Mouse (Mus musculus) kidney, adult 9 months (tissue): ENCODE results near the gene Myh10.

Source experiments
- DNase-seq: peaks from one replicate; pipeline ENCODE4 v3.0.0; 2022

Myh10 gene

GRCm38 (mm10) chr11:68748121-68748520, 56.8 kb downstream of the Myh10 start:
- DNase-seq: no peak

DNA sequence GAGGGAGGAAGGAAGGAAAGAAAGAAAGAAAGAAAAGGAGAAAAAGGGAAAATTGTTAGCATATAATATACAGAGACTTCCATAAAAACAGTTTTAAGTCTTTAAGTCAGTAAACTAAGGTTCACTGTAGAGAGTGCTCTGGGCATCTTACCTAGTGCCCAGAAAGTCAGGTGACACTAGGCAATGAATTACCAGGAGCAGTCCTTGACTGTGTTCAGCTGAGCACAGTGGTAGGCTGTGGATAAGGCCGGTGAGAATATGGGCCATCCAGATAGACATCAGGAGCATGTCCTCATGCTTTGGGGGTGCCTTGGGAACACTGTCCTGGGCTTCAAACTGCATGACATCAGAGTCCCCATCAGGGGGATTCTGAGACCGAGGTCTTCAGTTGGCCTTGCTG, 58.8 kb downstream of the Myh10 start:
- peak; percentile 76 for DNase-seq

DNA sequence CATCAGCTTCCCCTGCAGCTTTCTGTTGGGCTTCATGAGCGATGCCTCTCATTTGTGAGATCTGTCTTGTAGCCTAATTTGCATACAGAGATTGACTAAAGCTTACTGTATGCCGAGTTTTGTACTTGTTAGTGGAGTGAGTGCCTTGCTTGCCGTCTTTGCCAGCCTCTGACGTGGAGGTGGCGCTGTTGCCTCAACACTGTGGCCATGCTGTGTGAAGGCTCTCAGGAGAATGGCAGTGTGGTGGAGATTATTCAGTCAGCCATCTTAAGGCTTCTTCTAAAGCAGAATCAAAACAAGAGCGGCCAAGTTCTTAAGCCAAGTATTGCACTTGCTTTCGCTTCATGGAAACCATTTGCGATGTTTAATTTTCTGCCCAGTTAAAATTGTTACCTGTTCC, 59.6 kb downstream of the Myh10 start:
- DNase-seq: peak; percentile 35

DNA sequence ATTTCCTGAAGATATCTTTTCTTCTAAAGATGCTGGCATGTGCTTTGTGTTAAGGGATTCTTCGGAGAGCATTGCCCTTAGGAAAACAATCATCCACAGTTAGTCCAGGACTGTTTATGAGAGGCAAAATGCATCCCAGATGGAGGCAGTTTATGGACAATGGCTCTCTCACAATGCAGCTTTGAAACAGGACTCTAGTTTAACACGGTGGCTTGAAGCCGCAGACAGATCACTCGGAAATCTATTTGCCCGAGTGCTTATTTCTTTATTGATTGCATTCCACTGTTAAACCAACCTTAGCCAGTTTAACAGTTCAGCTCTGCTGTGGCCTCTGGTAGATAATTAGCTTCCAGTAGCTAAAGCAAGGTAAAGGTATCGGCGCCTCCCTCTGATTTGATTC, 62.9 kb downstream of the Myh10 start:
- DNase-seq: peak; percentile 77

DNA sequence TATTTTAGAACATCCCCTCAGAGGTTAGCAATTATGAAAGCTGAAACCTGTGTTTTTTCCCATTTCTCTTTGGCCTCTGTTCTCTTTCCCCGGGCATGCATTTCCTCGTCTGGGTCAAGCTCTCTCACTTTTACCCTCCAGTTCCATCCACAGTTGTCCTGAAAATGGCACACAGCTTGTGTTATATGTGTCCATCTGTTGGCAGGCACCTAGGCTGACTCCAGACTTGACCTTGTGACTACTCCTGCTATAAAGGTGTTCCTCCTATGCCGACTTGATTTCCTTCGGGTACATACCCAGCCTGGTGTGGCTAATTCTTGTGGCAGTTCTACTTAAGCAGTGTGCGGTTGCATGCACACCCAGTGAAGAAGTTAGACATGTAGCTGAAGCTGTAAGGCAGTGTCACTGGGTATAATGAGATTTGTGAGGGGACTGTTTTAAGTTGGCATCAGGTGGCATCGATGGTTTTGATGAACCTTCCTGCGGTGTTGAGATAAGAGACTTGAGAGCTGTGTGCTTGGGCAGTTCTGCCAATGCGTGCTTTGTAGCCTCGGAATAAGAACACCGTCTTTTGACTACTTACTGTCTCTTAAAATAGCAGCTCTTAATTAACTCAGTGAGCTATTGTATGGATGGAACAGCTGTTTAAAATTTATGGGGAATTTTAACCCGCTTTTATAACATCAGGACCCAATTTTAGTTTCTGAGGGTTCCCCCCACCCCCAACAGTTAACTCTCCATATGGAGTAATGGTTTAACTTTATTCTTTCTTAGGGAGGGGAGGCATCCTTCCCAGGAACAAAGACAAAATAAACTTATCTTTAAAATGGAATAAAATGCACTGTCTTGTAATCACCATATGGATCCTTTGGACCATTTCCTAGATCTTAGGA, 65.3 kb downstream of the Myh10 start:
- no peak for DNase-seq

GRCm38 (mm10) chr11:68759691-68760090, 68.3 kb downstream of the Myh10 start:
- DNase-seq: no peak

DNA sequence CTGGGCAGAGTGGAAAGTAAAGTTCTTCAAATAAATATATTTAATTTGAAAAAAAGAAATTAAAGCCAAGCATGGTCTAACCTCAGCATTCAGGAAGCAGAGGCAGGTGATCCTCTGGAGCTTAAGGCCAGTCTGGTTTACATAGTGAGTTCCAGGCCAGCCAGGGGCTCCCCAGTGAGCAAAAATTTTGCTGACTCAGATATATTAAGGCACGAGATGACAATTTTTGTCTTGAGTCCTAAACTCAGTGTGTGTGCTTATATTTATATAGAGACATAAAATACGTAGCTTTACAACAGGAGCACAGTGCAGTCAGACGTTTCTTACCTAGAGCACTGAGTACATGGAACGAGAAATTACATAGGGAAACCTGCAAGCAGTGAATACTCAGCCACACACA, 69.8 kb downstream of the Myh10 start:
- DNase-seq: no peak

DNA sequence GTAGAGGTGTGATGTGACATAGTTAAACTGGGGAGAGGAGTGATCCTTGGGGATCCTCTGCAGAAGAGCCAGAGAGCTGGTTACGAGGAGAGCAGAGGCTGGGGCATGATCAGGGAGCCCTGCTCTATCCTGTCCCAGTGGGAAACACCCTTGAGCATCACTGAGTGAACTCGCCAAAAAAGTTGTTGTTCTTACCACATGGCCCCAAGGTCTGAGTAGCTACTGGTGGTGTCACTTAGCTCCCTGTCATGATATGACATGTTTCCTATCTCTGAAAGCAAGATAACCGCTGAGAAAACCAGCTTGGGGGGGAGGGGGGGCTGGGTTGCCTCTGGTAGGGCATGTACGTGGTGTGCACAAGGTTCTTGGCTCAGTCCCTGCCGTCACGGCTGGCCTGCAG, 70.3 kb downstream of the Myh10 start:
- DNase-seq: no peak

DNA sequence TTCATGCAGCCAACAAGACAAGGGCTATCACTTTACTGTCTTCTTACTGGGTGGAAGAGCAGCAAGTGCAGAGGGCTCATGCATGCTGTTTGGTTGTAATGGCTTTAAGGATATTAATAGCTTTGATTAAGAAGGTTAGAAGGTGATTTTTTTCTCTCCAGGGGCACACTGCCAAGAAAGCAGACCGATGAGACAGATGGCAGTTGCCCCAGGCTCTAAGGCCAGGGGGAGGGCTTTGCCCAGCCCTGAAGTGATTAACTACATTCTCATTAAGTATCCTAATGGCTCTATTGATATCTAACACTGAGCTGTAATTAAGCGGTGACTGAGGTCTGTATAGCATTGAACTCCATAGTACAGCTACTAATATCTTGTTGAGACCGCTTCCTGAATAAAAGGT, 73.3 kb downstream of the Myh10 start:
- DNase-seq: no peak

- DNase-seq: no peak
Measured at GRCm38 (mm10) chr11:68767762-68768542, 76.6 kb downstream of the Myh10 start.

- DNase-seq: no peak
Measured at GRCm38 (mm10) chr11:68769770-68770510, 78.6 kb downstream of the Myh10 start.

DNA sequence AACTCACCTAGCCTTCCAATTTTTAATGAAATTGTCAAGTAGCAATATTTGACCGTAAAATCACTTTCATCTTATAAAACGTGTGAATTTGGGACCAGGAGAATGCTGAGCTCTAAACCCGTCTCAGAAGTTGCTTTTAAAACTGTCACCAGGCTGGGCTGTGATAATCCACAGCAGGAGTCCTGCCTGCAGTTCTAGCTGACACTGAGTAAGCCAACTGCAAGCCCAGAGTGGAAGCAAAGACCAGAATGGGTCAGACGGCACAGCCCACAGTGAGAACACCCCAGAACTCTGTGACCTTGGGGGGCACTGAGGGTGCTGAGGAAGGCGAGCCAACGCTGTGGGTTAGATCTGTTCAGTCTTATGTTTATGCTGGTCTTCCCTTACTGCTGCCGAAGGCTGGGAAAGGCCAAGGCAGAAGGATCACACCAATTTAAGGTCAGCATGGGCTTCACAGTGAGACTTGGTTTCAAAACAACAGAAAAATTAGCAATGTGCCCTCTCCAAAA, 84.8 kb downstream of the Myh10 start:
- no peak for DNase-seq

- no peak for DNase-seq
Measured at GRCm38 (mm10) chr11:68777933-68778332, 86.6 kb downstream of the Myh10 start.

DNA sequence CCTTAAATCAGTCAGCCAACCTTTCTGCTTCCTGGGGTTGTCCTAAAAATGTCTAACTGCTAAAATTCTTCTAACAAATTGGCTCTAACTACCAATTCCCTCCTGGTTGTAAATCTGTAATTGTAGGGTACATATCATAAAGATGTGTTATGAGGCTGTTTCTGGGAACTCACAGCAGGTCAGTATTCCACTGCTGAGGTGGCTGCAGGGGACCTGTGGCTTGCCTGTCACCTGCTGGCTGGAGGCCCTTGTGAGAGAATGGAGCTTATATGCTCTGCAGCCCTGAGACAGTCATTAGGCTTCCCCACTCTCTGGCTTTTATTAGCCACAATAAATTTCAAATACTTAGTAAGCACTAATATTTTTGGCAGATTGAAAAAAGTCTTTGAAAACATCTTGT, 87.5 kb downstream of the Myh10 start:
- no peak for DNase-seq

- DNase-seq: no peak
Measured at GRCm38 (mm10) chr11:68779735-68780465, 88.5 kb downstream of the Myh10 start.

GRCm38 (mm10) chr11:68780466-68781114, 89.2 kb downstream of the Myh10 start:
- no peak for DNase-seq

- DNase-seq: no peak
Measured at GRCm38 (mm10) chr11:68782336-68782735, 91.0 kb downstream of the Myh10 start.

GRCm38 (mm10) chr11:68785813-68786212, 94.5 kb downstream of the Myh10 start:
- no peak for DNase-seq

- no peak for DNase-seq
Measured at GRCm38 (mm10) chr11:68787222-68787621, 95.9 kb downstream of the Myh10 start.

DNA sequence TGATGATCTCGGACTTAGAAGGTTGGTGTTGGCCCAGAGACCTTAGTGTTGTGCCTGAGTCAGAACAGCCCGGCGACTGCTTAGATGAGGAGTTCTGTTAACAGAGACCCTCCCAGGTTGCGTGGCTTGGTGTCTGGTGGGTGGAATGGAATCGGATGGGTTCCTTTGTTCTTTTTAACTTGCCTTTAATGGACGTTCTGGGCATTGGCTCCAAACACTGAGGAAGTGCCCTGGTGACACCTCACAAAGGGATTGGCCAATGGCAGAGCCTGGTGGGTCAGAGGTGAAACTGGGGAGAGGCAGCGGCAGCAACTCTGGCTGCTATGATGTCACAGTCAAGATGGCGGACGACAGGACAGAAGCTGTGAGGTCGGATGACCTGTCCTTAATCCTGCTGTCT, 99.4 kb downstream of the Myh10 start:
- DNase-seq: no peak

DNA sequence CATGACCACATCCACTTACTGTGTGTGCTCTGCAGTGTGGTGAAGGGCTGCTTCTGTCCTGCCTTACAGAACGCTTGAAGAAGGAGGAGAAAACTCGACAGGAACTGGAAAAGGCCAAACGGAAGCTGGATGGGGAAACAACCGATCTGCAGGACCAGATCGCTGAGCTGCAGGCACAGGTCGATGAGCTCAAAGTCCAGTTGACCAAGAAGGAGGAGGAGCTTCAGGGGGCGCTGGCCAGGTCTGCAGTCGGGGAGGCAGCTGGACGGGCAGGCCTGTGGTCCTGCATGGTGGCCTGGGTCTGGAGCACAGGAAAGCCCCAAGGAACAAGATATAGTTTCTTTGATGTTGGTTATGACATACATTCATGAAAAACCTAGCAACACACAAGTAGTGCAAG, 100.4 kb downstream of the Myh10 start:
- peak; percentile 32 for DNase-seq

DNA sequence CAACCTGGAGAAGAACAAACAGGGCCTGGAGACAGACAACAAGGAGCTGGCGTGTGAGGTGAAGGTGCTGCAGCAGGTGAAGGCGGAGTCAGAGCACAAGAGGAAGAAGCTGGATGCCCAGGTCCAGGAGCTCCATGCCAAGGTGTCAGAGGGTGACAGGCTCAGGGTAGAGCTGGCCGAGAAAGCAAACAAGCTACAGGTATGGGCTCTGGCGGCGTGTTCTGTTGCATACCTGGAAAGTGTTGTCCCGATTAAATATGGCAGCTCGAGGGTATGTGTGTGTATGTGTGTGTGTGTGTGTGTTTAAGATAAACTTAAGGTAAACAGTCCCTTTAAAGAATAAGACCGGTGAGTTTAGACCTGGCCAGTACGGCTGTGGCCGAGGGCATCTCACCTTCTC, 106.9 kb downstream of the Myh10 start:
- no peak for DNase-seq
